Mouse (Mus musculus) T-cell, adult 2 months (primary cell): ENCODE results near the gene Tcp11l2.

Source experiments
- DNase-seq: peaks from one replicate; pipeline ENCODE4 v3.0.0; 2022; ENCODE audit warnings: low spot score

The Tcp11l2 gene

DNA sequence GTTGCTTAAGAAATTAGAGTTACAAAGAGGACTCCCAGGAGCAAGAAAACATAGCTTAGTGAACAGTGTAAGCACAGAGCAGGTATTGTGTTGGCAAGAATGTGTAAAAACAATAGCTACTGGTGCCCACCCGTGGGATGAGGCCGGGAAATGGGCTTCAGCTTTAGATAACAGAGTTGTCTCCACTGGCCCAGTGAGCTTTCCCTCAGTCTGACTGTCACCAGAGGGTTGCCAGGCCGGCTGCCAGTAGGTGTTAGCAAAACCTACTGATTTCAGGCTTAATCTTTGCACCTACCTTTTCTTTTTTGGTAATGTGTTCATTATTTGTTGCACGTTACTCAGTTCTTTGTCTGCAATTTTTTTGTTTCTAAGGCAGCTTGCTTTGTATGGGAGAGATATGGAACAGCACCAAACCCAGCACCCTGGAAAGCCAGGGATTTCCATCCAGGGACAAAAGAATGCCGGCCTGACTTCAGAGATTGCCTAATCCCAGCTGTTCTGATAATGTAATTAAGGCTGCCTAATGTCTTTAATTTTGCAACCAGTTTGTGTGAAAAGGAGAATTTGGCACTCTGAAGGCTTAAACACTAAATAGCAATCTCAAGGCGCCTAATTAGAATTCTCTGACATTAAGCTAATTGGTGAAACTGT, 81.1 kb downstream of the Tcp11l2 start:
- no peak for DNase-seq

DNA sequence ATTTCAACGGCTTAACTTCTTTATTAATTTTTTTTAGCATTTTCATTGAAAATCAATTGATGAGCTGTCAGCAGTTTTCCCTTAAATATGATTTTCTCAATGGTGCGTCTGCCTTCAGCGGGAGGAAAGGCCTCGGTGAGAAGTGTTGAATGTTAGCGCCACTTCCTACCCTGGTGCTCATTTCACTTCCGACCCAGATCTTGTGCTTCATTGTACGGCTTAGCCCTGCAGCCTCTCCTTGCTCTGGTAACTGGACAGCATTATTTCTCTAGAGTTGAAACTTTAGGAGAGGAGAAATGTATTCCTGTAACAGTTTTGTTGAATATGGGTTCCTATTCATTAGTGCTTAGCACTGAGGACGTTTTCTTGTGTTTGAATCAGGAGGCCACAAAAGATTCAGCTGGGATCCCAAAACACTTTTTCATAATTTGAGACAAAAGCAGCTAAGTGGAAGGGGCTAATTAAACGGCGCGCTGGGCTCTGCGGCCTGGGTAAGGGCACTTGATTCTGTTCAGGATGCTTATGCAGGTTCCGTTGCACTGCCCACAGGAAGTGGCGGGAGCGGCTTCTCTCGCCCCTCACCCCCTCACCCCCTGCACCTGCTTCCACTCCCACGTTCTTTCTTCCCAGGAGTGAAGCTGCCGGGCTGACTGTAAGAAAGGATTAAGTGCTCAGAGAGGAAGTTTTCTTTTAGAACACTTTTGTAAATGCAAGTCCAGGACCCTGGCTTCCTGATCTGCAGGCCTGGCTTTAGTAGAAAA, 81.8 kb downstream of the Tcp11l2 start:
- DNase-seq, result no peak

DNA sequence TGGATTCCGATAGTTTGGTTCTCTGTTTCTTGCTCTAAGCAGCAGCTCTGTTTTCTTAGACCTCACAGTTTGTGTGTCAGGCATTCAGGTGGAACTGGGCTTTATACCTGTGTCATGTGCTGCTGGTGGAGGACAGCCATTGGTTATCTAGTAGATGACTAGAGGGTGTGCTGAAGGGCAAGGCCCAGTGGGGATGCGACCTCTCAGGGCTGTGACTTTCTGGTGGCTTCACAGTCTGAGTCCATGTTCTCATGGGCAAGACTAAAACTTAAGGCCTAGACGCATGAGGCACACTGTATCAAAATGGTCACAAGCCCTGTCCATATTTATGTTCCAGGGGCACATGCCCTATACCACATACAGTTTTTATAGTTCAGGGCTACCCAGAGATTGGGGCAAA, 82.9 kb downstream of the Tcp11l2 start:
- no peak for DNase-seq

DNA sequence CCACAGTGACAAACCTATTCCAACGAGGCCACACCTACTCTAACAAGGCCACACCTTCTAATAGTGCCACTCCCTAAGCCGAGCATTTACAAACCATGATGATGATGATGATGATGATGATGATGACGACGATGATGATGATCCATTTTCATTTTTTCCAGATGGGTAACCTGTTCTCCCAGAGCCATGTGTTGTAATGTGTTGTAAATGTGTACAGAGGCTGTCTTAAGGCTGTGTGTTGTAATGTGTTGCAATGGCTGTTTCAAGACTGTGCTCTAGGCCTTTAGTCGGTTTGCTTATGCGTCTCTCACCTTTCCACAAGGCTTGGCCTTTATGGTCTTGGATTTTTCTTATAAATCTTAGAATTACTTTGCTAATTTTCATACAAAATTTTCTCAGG, 85.7 kb downstream of the Tcp11l2 start:
- DNase-seq, result no peak
